Mouse (Mus musculus): ENCODE results near the gene Bcl11b.

GRCm38 (mm10) chr12:107940774-107941173, 62.6 kb downstream of the Bcl11b start:
- TF ChIP-seq CTCF (IDR thresholded peaks at IDR 0.05; ENCODE audit: extremely low read depth, insufficient read depth, insufficient read length, insufficient replicate concordance), result no peak
- TF ChIP-seq POLR2A (IDR thresholded peaks at IDR 0.05; ENCODE audit: low read depth, low read length), result no peak

Measured in spleen, adult 2 months (tissue).